Mouse (Mus musculus): Measurements from ENCODE around the gene Wfs1. TPM values are rescaled to one million over a fixed set of nuclear protein-coding genes. Genes with fewer than 3 reads are reported as not detected.

The Wfs1 gene
- polyA plus RNA-seq (2014; fragmentation: Nextera tagmentation; extraction: Ambion mirVana): 4.6 and 5.2 TPM in 2 replicates

DNA sequence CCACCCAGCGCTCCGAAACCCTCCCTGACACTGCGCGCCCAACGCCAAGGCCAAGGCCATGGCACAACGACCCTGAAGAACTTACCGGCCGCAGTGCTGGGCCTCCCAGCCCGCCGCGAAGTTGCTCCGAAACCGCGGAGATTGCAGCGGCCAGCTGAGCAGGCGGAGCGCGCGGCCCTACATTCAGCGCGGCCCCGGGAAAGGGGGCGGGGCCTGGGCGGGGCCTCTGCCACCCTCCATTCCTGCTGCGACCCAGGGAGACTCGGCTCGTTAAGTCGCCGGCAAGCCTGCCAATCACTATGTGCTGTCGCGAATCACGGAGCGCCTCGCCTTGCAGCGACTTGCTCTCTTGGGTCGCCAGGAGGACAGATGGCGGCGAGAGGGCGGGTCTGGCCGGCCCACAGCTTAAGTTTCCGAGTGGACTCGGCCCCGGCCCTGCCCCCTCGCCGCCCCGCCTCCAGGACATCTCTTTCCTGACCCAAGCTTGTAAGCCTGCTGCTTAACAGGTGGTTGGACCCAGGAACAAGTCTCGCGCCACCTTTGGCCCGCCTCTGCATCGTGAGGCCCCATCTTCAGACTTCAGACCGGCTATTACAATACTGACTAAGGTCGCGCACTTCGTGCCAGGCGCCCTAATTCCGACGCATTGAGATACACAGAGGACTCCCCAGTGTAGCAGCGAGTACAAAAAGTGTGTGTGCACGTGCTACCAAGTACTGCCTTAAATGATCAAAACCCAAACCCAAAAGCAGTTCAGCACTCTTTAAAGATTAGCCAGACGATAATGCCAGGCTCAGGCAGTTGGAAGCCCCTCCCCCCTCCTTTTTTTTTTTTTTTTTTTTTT, at the start of gene Wfs1:
TSS of gene Wfs1 (minus strand) at position 425 of the 844 bp plus-strand sequence.
- H3K27me3 ChIP-seq (ENCODE audit: control insufficient read depth, insufficient read depth, low read length): no peaks in the 10 kb centered on the region
- no peaks in the 10 kb centered on the region for H3K36me3 ChIP-seq (ENCODE audit: control insufficient read depth, insufficient read depth, low read length)
- H3K4me1 ChIP-seq (ENCODE audit: control insufficient read depth, insufficient read depth, low read length): 0 out of 2 replicates have a peak, but pooled peaks cover 3% of the 10 kb centered on the region
- H3K4me3 ChIP-seq (replicated peaks; ENCODE audit: low read depth, low read length): peak within 1 kb of the TSS; percentile 68
- H3K4me2 ChIP-seq (ENCODE audit: low read length): peak within 1 kb of the TSS; percentile 97
- DNase-seq (peak; percentile 97), ATAC-seq (ENCODE audit: low FRiP score, low TSS enrichment) (peak; percentile 97)
- under 1% methylated on average over 60 of the region's 60 CpGs for WGBS
- peak within 1 kb of the TSS; percentile 65 for H3K9ac ChIP-seq (replicated peaks; ENCODE audit: low read length)
- 0 out of 2 replicates have a peak within 1 kb of the TSS, but pooled peaks have one; percentile 41 for H3K27ac ChIP-seq (replicated peaks; ENCODE audit: low read depth, low read length)
- H3K9me3 ChIP-seq (ENCODE audit: control insufficient read depth, low read length): no peaks in the 10 kb centered on the region

- Histone ChIP-seq H3K4me1 (ENCODE audit: control insufficient read depth, insufficient read depth, low read length) (no peaks in the 10 kb centered on the region), H3K9ac (replicated peaks; ENCODE audit: low read length) (no peak overlapping the region), H3K4me2 (ENCODE audit: low read length) (no peak overlapping the region), H3K36me3 (ENCODE audit: control insufficient read depth, insufficient read depth, low read length) (no peaks in the 10 kb centered on the region), H3K27ac (replicated peaks; ENCODE audit: low read depth, low read length) (no peak overlapping the region), H3K27me3 (ENCODE audit: control insufficient read depth, insufficient read depth, low read length) (no peaks in the 10 kb centered on the region), H3K9me3 (ENCODE audit: control insufficient read depth, low read length) (no peaks in the 10 kb centered on the region), H3K4me3 (replicated peaks; ENCODE audit: low read depth, low read length) (no peak overlapping the region)
- ATAC-seq (ENCODE audit: low FRiP score, low TSS enrichment): no peak
- no peak for DNase-seq
- WGBS: 80% methylated on average over 3 of the region's 3 CpGs
Observed at GRCm38 (mm10) chr5:37036884-37037283, 47.9 kb upstream of the Wfs1 start.

- Histone ChIP-seq H3K36me3 (ENCODE audit: control insufficient read depth, insufficient read depth, low read length) (no peaks in the 10 kb centered on the region), H3K27me3 (ENCODE audit: control insufficient read depth, insufficient read depth, low read length) (peaks cover 6% of the 10 kb centered on the region), H3K4me1 (ENCODE audit: control insufficient read depth, insufficient read depth, low read length) (no peaks in the 10 kb centered on the region), H3K9ac (replicated peaks; ENCODE audit: low read length) (no peak overlapping the region), H3K27ac (replicated peaks; ENCODE audit: low read depth, low read length) (no peak overlapping the region), H3K9me3 (ENCODE audit: control insufficient read depth, low read length) (no peaks in the 10 kb centered on the region), H3K4me2 (ENCODE audit: low read length) (no peak overlapping the region), H3K4me3 (replicated peaks; ENCODE audit: low read depth, low read length) (no peak overlapping the region)
- ATAC-seq (ENCODE audit: low FRiP score, low TSS enrichment) (no peak), DNase-seq (no peak)
- 90% methylated on average over 6 of the region's 6 CpGs for WGBS
Observed at GRCm38 (mm10) chr5:37035896-37036295, 46.9 kb upstream of the Wfs1 start.

DNA sequence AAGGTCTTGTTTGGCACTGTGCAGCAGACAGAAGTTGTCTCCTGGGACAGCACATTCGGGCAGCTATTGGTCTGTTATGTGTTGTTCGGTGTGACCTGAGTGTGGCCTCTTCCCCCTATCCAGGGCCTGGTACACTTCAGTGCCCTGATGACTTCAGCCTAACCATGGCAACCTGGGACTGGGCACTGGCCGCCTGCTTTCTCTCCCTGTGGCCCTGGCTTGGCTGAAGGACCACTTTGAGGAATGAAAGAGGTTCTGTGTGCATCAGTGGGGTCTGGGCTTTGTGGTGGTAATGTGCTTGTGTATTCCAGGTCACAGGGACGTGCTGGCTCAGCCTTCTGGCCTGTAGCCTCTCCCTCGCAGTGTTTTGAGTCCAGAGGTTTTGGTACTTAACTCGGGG, 46.2 kb upstream of the Wfs1 start:
- 70% methylated on average over 6 of the region's 6 CpGs for WGBS
- Histone ChIP-seq H3K36me3 (ENCODE audit: control insufficient read depth, insufficient read depth, low read length) (no peaks in the 10 kb centered on the region), H3K27ac (replicated peaks; ENCODE audit: low read depth, low read length) (no peak overlapping the region), H3K4me2 (ENCODE audit: low read length) (no peak overlapping the region), H3K9ac (replicated peaks; ENCODE audit: low read length) (no peak overlapping the region), H3K9me3 (ENCODE audit: control insufficient read depth, low read length) (no peaks in the 10 kb centered on the region), H3K27me3 (ENCODE audit: control insufficient read depth, insufficient read depth, low read length) (peaks cover 13% of the 10 kb centered on the region), H3K4me3 (replicated peaks; ENCODE audit: low read depth, low read length) (no peak overlapping the region), H3K4me1 (ENCODE audit: control insufficient read depth, insufficient read depth, low read length) (peaks cover 5% of the 10 kb centered on the region)
- no peak for DNase-seq
- ATAC-seq (ENCODE audit: low FRiP score, low TSS enrichment): no peak

DNA sequence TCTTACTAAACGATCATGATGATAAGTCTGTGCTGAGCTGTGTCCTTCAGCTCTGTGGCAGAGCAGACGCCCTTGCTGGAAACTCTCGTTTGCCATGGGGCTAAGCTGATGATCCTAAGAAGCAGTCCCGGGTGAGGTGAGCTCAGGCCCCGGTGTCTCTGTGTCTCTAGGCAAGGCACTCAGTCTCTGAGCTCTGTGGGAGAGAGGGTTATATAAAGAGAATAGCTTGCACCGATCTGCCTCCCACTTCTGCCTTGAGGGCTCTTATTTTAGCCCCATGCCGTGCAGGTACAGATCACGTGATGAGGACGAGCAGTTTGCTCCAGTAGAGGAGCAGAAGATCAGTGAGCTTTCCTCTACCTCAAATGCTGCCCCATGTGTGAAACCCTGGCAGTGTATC, 41.7 kb upstream of the Wfs1 start:
- Histone ChIP-seq H3K27ac (replicated peaks; ENCODE audit: low read depth, low read length) (no peak overlapping the region), H3K9ac (replicated peaks; ENCODE audit: low read length) (no peak overlapping the region), H3K4me1 (ENCODE audit: control insufficient read depth, insufficient read depth, low read length) (peaks cover 12% of the 10 kb centered on the region), H3K9me3 (ENCODE audit: control insufficient read depth, low read length) (no peaks in the 10 kb centered on the region), H3K4me3 (replicated peaks; ENCODE audit: low read depth, low read length) (no peak overlapping the region), H3K4me2 (ENCODE audit: low read length) (no peak overlapping the region; the same call in 1 of the 2 replicates), H3K36me3 (ENCODE audit: control insufficient read depth, insufficient read depth, low read length) (no peaks in the 10 kb centered on the region), H3K27me3 (ENCODE audit: control insufficient read depth, insufficient read depth, low read length) (peaks cover 36% of the 10 kb centered on the region)
- DNase-seq (no peak), ATAC-seq (ENCODE audit: low FRiP score, low TSS enrichment) (no peak)
- WGBS: 54% methylated on average over 9 of the region's 9 CpGs

GRCm38 (mm10) chr5:37029326-37029905, 40.4 kb upstream of the Wfs1 start:
- H3K36me3 ChIP-seq (ENCODE audit: control insufficient read depth, insufficient read depth, low read length): no peaks in the 10 kb centered on the region
- peaks cover 12% of the 10 kb centered on the region for H3K4me1 ChIP-seq (ENCODE audit: control insufficient read depth, insufficient read depth, low read length)
- H3K9ac ChIP-seq (replicated peaks; ENCODE audit: low read length): peak overlapping the region; percentile 69
- H3K4me2 ChIP-seq (ENCODE audit: low read length): peak overlapping the region; percentile 89
- DNase-seq (no peak), ATAC-seq (ENCODE audit: low FRiP score, low TSS enrichment) (peak; percentile 2; the same call in 1 of the 2 replicates)
- peak overlapping the region; percentile 84 for H3K4me3 ChIP-seq (replicated peaks; ENCODE audit: low read depth, low read length)
- peaks cover 36% of the 10 kb centered on the region for H3K27me3 ChIP-seq (ENCODE audit: control insufficient read depth, insufficient read depth, low read length)
- H3K9me3 ChIP-seq (ENCODE audit: control insufficient read depth, low read length): no peaks in the 10 kb centered on the region
- 2% methylated on average over 17 of the region's 17 CpGs for WGBS
- peak overlapping the region; percentile 78; the same call in 1 of the 2 replicates for H3K27ac ChIP-seq (replicated peaks; ENCODE audit: low read depth, low read length)

GRCm38 (mm10) chr5:37028486-37029311, 39.7 kb upstream of the Wfs1 start:
- peaks cover 36% of the 10 kb centered on the region for H3K27me3 ChIP-seq (ENCODE audit: control insufficient read depth, insufficient read depth, low read length)
- ATAC-seq (ENCODE audit: low FRiP score, low TSS enrichment): peak; percentile 79
- H3K36me3 ChIP-seq (ENCODE audit: control insufficient read depth, insufficient read depth, low read length): no peaks in the 10 kb centered on the region

DNA sequence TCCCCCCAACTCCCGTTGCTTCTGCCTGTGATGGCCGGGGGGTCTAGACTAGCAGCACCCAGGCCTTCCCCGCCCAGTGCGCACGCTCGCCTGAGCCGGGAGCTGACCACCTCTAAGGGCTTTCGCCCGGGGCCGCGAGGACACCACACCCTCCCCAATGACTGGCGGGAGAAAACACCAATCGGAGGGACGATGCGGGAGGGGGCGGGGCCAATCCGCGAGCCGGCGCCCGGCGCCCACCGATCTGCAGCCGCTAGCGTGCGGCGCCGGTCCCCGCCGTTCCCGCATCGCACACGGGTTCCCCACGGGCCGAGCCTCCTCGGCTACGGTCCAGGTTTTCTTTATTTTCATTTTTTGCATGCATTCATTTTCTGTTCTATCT, 39.1 kb upstream of the Wfs1 start:
- H3K36me3 ChIP-seq (ENCODE audit: control insufficient read depth, insufficient read depth, low read length): no peaks in the 10 kb centered on the region
- peaks cover 36% of the 10 kb centered on the region for H3K27me3 ChIP-seq (ENCODE audit: control insufficient read depth, insufficient read depth, low read length)
- H3K27ac ChIP-seq (replicated peaks; ENCODE audit: low read depth, low read length): peak overlapping the region; percentile 78
- H3K9me3 ChIP-seq (ENCODE audit: control insufficient read depth, low read length): no peaks in the 10 kb centered on the region
- ATAC-seq (ENCODE audit: low FRiP score, low TSS enrichment) (peak; percentile 91), DNase-seq (peak; percentile 94)
- H3K4me3 ChIP-seq (replicated peaks; ENCODE audit: low read depth, low read length): peak overlapping the region; percentile 84
- H3K4me2 ChIP-seq (ENCODE audit: low read length): peak overlapping the region; percentile 89
- WGBS: under 1% methylated on average over 37 of the region's 37 CpGs
- peak overlapping the region; percentile 69 for H3K9ac ChIP-seq (replicated peaks; ENCODE audit: low read length)
- H3K4me1 ChIP-seq (ENCODE audit: control insufficient read depth, insufficient read depth, low read length): peaks cover 12% of the 10 kb centered on the region

More at GRCm38 (mm10) chr5:37028486-37029311, 39.7 kb upstream of the Wfs1 start:
- H3K9me3 ChIP-seq (ENCODE audit: control insufficient read depth, low read length): no peaks in the 10 kb centered on the region
- H3K27ac ChIP-seq (replicated peaks; ENCODE audit: low read depth, low read length): peak overlapping the region; percentile 78
- under 1% methylated on average over 72 of the region's 72 CpGs for WGBS
- peak overlapping the region; percentile 69 for H3K9ac ChIP-seq (replicated peaks; ENCODE audit: low read length)
- peaks cover 12% of the 10 kb centered on the region for H3K4me1 ChIP-seq (ENCODE audit: control insufficient read depth, insufficient read depth, low read length)
- peak overlapping the region; percentile 89 for H3K4me2 ChIP-seq (ENCODE audit: low read length)
- H3K4me3 ChIP-seq (replicated peaks; ENCODE audit: low read depth, low read length): peak overlapping the region; percentile 84
- peak; percentile 82 for DNase-seq

Measured in midbrain, embryonic 14.5 days (tissue).